Mouse (Mus musculus) neural tube, embryonic 10.5 days (tissue): ENCODE measurements around the gene Slc43a3.

Source experiments
- DNase-seq: peaks from one replicate; pipeline ENCODE4 v3.0.0-alpha.2; 2017; ENCODE audit warnings: low spot score; ENCODE audit errors: extremely low spot score

Slc43a3 gene

GRCm38 (mm10) chr2:84937491-84938150 lies 1.2 kb downstream of the Slc43a3 start:
- DNase-seq = no peak

DNA sequence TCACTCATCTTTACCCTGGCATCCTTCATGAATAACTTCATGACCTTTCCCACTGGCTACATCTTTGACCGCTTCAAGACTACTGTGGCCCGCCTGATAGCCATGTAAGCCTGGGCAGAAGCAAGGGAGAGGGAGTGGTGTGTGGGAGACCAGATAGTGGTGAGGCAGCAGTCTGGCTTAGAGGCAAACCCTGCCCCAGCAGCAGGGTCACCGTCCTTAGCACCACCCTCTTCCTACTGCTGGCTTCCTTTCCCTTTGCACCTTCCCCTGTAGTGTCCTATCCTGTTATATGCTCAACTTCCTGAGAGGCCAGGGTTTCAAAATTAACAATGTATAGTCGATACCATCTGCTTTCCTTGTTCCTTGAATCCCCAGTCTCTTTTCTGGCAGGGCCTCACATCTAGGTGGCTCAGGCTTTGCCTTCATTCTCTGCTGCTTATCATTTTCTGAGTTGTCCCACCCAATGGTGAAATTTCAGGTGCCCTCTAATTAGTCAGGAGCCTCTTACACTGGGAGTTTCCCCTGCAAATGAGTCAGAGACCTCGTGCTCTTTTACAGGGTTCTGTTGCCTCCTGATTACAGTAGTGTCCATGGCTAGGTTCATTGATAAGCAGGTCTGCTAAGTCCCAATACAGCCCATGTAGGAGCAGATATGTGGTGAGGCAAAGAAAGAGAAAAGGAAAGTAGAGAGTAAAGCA lies 2.0 kb downstream of the Slc43a3 start:
- no peak for DNase-seq

GRCm38 (mm10) chr2:84939306-84939705 lies 2.9 kb downstream of the Slc43a3 start:
- no peak for DNase-seq

DNA sequence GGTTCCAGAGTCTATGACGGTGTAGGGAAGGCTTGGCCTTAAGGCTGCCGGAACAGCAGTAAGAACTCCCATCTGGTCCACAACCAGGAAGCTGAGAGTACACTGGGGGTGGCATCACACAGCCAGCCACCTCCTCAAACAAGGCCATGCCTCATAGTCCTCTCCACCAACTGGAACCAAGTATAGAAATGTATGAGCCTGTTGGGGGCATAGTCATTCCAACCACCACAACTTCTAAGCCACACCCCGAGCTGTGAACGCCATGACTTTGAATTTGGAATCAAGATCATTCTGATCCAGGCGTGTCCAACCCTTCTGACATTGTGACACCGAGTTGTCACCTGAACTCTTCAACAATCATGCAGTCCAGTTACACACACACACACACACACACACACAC lies 3.3 kb downstream of the Slc43a3 start:
- no peak for DNase-seq

GRCm38 (mm10) chr2:84941332-84941731 lies 5.0 kb downstream of the Slc43a3 start:
- no peak for DNase-seq

DNA sequence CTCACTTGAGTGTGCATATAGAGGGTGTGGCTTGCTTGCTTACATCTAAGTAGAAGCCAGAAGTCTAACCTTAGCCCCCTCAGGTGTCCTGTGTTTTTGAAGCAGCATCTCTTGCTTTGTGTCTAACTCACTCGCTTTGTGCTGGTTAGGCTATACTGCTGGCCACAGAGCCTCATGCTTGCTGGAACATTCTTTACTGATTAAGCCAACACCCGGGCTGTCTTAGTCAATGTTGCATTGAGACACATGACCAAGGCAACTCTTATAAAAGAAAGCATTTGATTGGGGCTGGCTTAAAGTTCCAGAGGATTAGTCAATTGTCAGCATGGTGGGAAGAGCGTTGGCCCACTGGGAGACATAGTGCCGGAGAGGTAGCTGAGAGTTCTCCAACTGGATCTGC lies 5.4 kb downstream of the Slc43a3 start:
- no peak for DNase-seq

DNA sequence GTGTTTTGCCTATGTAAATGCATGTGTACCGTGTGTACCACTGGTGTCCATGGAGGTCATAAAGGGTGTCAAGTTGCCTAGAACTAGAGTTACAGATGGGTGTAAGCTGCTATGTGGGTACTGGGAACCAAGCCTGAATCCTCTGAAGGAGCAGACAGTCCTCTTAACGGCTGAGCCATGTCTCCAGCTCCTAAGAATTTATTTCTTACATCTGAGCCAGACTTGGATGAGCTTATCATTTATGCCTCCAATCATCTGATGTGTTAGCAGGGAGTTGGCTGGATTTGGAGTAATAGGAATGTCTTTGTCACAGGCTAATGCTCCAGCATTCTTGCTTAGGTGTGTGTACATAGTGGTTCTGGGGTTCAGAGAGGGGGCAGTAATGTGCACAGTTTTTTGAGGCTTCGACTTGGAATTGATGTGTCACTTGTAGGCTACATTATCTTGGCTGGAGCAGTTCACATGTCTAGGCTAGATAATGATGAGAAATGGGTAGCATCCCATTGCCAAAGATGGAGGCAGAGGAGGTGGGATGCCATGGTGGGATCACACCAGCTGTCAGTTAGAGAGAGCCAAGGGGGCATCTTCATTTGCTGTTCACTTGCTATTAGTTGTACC lies 10.9 kb downstream of the Slc43a3 start:
- no peak for DNase-seq

- DNase-seq = no peak
Measured at GRCm38 (mm10) chr2:84948252-84948651, 11.9 kb downstream of the Slc43a3 start.

GRCm38 (mm10) chr2:84948721-84949120 lies 12.3 kb downstream of the Slc43a3 start:
- no peak for DNase-seq

- no peak for DNase-seq
Measured at GRCm38 (mm10) chr2:84951027-84951426, 14.6 kb downstream of the Slc43a3 start.

- no peak for DNase-seq
Measured at GRCm38 (mm10) chr2:84952251-84952650, 15.9 kb downstream of the Slc43a3 start.

GRCm38 (mm10) chr2:84952693-84953092 lies 16.3 kb downstream of the Slc43a3 start:
- DNase-seq = no peak

GRCm38 (mm10) chr2:84955435-84955834 lies 19.1 kb downstream of the Slc43a3 start:
- DNase-seq = no peak

GRCm38 (mm10) chr2:84956274-84956673 lies 19.9 kb downstream of the Slc43a3 start:
- DNase-seq = peak; percentile 54

DNA sequence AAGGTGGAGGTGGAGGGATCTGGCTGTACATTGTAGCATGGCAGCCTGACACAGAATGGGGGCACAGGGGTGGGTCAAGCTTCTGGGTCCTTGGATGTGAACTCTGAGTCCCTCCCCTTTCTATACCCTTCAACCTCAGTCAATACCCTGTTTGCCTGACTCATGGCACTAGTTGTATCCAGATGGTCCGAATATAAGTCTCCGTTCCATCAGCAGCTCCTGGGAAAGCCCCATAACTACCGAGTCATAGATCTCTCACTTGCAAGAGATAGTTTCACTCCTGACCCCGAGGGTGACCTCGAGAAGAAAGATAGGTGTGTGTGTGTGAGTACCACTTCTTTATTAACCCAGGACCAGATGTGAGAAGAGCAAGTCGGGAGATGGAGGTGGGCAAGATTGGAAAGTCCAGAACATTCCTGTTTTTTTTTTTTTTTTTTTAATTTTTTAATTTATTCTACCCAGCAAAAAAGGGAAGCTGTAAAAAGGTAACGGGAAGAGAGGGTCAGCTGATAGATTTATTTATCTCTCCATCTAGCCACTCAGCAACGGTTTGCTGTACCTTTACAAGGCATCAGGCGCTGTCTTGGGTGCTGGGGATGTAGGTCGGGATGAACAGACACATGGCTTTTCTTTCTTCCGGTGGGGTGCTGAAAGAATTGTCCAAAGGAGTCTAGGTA lies 22.3 kb downstream of the Slc43a3 start:
- DNase-seq = no peak

GRCm38 (mm10) chr2:84961300-84961699 lies 24.9 kb downstream of the Slc43a3 start:
- DNase-seq = no peak

- DNase-seq = no peak
Measured at GRCm38 (mm10) chr2:84961901-84962300, 25.5 kb downstream of the Slc43a3 start.

- DNase-seq = no peak
Measured at GRCm38 (mm10) chr2:84962906-84963507, 26.6 kb downstream of the Slc43a3 start.

- no peak for DNase-seq
Measured at GRCm38 (mm10) chr2:84964111-84964801, 27.9 kb downstream of the Slc43a3 start.

DNA sequence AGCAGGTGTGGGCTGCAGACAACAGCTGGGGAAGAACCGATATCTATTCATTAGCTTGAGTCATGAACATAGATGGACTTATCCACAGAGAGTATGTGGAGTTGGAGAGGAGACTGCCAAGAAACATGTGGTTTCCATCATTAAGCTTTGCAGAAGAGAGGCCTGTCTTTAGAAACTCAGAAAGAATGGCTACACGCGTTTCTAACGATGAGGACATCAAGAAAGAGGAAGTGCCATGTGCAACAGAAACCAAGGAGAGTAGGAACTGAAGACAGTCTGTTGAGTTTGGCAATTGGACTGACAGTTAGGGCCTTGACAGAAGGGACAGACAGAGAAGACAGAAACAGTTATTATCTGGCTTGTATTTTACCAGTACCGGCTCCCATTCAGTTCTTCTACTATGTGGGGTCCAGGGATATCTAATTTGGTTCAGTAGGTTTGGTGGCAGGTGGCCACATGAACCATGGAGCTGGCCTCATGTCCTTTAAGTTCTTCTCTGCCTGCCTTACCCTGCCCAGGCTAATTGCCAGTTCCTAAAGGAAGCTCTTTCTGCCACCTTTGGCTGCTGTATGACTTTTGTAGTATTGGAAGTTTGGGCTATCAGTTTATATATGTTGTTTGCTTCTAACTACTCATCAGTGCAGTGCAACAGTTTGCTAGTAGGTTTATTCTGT lies 31.1 kb downstream of the Slc43a3 start:
- no peak for DNase-seq

GRCm38 (mm10) chr2:84975580-84975979 lies 39.2 kb downstream of the Slc43a3 start:
- DNase-seq = no peak
